Mouse (Mus musculus): ENCODE measurements around the gene Dad1.
A peak's percentile ranks its signal among the peaks of the same experiment; 100 is the strongest.

Gene Dad1

DNA sequence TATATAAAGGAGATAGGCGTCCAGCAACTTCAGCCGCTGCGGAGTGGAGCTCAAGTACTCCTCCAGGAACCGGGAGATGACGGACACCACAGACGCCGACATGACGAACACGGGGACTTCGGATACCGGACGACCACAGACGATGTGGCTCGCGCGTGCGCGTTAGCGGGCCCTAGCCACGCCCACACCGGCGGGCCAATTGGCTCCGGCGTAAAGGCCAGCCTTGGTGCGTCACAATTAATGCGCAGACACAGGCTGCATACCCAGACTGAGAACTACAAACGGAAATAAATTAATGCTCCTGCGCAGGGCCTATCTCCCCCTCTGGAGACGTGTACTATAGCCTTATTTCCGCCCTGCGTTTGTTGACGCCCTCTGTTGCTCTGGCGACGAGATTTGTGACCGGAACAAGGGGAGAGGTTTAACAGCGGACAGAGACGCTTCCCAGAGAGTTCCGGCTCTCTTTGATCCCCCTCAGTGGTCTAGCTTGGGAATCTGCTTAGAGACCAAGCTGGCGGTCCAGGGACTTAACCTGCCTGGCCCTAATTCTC lies at the start of gene Dad1, which contains the start of gene Abhd4:
TSS of gene Dad1 (minus strand) at position 364 of the 551 bp plus-strand sequence.
TSS of gene Abhd4 (plus strand) at position 448 of the 551 bp plus-strand sequence.
- DNase-seq, result peak; percentile 98

DNA sequence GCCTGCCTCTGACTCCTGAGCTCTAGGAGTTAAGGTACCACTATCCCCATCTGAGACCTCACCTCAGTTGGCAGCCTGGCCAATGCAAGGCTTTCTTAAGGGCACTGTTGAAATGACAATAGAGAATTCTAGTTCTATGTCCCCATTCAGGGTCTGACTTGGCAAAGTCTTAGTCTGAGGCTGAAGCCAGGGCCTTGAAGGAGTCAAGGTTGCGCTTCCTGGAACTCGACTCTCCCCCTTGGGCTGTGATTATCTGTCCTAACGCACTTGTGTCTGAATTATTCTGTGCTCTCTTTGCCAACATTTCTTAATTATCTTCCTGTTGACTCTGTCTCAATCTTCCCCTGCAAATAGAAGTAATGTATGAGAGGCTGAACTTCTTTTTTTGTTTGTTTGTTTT lies 46.8 kb upstream of the Dad1 start:
- DNase-seq, result no peak

DNA sequence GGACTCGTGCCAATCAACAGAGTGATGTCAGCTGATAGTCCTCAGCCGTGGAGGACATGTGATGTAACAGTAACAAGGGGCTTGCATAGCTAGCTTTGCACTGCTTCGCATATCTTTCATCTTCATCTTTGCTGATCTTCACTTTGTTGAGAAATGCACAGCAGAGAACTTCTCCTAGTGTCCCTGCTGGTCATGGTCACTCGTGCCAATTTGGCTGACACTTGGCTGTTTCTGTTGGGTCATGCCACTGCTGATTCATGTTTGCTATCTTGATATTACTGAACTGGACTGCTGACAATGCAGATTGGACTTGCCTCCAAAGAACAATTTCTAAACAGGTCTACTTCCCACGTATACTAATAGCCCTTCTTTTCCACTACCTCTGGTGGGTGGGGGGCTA lies 46.2 kb upstream of the Dad1 start:
- DNase-seq, result no peak

DNA sequence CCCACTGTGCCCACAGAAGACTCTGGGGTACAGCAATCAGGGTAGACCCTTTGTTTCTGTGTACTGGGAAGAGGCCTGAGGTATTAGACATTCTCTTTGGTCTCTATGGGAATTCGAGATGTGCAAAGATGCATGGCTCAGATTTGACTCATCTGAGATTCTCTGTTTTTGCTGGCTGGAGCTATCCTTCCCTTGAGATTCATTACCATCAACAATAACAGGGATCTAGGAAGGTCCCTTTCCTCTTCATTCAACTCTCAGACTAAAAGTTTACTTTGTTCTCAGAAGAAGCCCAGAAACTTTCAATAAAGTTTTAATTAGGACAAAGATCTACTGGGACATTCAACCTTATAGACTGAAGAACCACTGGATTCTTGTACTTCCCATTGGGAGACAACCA lies 30.9 kb upstream of the Dad1 start, which contains the start of gene Olfr49:
TSS of gene Olfr49 (minus strand) at position 101 of the 400 bp plus-strand sequence.
- DNase-seq, result no peak

DNA sequence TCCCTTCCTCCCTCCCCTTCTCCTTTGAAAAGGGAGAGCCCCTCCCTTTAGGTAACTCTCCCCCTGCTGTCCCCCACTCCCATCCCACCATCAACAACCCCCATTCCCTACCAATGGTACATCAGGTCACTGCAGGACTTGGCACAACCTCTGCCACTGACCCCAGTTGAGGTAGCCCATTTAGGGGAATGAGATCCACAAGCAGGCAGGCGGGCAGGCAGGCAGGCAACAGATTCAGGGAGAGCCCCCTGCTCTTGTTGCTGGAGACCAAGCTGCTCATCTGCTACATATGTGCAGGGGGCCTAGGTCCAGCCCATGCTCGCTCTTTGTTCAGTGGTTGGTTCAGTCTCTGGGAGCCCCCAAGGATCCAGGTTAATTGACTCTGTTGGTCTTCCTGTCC lies 22.5 kb upstream of the Dad1 start:
- DNase-seq, result no peak

DNA sequence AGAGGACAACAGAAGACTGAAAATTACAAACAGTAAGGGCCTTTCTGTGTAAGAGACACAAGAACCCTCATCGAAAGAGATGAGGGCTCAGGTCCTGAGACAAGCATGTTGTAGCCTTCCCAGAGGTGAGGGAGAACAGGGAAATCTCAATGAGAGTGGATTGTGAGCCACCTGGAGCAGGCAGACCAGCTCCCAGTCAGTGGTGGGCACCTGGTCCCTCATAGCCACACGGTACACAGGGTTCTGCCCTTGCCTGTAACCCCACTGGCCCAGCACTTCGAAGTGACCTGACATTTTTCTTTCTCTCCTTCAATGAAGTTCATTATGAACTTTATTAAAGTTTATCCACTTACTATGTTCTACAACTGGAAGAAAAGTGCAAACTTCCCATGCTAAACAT lies 18.8 kb upstream of the Dad1 start:
- DNase-seq, result no peak

DNA sequence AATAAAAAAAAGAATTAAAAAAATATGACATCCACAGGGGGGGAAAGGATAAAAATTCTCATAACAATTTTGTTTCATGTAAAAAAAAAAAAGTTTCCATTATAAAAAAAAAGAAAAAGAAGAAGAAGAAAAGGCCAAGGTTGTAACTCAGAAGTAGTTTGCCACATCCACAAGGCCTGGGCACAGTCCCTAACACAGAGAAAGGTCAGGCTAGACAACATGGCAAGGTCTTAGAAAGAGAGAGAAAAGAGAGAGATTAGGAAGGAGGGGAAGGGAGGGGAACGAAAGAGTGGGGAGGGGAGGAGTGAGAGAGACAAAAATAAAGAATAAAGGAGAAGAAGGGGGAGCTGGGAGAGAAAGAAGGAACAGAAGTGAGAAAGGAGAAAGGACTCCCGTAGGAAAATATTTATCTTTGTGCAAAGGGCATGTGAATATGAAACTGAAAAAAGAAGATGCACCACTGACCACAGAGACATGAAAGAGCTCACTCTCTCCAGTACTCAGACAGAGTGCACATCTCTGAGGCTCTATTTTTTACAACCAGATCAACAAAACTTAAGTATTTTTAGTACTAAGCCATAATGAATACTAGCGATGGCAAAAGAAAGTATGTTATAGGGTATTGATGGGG lies 18.2 kb upstream of the Dad1 start:
- no peak for DNase-seq

DNA sequence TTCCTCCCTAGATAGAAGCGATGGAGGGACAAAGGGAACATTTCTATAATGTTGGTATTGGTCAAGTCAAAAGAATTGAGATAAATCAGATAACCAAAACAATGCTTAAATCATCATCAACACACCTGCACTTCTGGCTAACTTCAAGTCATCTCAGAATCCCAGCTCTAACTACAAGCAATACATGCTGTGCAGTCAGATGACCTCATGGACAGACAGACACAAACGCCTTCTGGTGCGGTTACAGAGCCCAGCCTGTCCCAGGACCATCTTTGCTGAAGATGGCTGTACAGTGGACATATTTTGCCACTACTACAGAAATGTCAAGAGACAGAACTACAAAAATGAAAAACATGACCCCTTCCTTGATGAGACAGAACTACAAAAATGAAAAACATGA lies 16.5 kb upstream of the Dad1 start:
- DNase-seq, result no peak

DNA sequence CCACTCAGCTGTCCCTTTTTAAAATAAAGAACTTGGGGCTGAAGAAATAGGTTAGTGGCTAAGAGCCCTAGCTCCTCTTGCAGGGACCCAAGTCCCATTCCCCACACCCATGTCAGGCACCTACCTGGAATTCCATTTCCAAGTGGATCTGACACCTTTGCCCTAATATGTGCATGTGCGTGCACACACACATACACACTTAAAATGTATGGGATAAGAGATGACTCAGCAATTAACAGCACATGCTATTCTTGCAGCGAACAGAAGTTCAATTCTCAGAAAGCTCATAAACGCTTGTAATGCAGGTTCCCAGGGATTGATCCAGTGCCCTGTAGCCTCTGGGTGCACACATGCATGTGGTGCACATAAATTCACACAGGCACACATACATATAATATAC lies 15.7 kb upstream of the Dad1 start:
- DNase-seq, result no peak

DNA sequence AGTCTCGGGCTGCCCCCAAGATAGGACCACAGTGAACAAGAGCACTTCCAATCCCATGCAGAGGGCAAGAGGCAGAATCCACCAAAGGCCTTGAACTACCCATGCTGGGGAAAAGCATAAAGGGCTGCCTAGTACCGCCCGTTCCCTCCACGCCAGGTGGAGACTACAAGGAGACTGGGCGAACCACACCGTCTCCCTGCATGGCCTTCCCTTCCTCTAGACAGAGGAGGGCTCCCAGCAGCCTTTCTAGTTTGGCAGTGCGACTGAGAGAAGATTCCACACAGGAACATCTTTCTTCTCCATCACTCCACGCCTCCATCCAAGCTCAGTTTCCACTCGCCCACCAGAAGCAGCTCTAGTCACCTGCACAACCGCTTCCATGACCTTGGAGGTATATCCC lies 14.1 kb upstream of the Dad1 start:
- no peak for DNase-seq

DNA sequence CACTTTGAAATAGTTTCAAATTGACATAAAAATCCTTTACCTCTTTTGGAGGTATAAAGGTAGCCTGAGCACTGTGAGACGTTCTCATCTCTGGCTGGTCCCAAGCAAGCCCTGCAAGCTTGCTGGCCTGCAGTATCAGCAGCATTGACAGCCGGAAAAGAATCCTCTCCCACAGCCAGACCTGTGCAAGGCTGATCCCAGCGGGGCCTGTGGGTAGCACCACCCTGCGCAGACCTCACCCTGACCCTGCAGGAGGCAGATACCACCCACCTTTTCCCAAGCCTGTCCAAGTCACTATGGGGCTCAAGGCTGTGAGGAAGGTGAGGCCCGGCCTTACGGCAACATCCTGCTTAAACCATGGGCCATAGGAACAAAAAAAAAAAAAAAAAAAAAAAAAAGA lies 12.0 kb upstream of the Dad1 start:
- DNase-seq, result no peak

DNA sequence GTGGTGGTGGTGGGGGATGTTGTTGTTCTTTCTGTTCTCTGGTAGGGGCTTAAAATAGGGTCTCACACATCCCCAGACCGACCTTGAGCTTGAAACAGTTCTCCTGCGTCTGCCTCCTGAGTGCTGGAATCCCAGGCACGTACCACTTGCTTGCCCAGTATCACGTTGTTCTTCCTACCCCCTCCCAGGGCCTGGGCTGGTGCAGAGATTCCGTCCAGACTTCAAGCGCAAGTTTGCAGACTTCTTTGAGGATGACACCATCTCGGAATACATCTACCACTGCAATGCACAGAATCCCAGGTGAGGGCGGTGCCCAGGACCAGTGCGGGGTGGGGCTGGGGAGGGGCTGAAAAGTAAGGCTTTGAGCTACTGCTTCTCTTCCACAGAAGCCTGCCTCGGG lies 11.2 kb upstream of the Dad1 start:
- no peak for DNase-seq

DNA sequence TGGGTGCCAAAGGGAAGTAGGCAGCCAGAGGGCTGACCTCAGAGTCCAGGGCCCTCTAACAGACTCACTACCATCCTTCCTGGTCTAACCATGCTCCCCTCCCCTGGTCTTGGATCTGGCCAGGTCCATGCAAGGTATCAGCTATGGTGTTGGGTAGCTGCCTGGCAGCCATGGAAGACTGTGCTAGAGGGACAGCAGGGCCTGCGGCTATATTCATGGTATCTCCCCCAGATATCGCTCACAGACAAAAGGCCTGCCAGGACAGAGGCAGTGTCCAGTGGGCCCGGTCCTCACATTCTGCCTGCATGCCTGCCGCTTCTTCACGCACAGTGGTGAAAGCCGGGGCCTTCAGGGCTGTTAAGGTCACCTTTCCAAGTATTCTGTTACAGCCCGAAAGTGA lies 10.3 kb upstream of the Dad1 start:
- no peak for DNase-seq

DNA sequence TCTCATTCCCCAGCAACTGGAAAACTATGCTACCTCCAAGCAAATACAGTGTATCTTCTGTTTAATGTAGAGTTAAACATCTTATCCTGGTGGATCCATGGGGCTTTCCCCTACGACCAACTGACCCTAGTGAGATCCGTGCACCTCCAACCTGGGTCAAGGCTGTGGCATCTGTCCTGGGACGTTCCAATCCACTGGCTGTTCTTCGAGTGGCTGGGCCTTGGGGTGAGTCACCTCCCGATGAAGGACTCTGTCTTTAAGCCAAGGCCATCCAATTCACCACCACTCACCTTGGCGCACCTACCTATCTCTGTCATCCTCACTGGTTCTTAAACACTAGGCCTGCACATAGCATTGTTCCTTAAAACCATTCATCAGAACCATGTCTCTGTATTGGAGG lies 9.2 kb upstream of the Dad1 start:
- DNase-seq, result no peak

DNA sequence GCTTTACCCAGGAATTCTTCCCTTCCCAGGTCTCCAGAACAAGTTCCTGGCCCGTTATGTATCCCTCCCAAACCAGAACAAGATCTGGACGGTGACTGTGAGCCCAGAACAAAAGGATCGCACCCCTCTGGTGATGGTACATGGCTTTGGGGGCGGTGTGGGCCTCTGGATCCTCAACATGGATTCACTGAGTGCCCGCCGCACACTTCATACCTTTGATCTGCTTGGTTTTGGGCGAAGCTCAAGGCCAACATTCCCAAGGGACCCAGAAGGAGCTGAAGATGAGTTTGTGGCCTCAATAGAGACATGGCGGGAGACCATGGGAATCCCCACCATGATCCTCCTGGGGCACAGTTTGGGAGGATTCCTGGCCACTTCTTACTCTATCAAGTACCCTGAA lies 8.7 kb upstream of the Dad1 start:
- DNase-seq, result no peak

DNA sequence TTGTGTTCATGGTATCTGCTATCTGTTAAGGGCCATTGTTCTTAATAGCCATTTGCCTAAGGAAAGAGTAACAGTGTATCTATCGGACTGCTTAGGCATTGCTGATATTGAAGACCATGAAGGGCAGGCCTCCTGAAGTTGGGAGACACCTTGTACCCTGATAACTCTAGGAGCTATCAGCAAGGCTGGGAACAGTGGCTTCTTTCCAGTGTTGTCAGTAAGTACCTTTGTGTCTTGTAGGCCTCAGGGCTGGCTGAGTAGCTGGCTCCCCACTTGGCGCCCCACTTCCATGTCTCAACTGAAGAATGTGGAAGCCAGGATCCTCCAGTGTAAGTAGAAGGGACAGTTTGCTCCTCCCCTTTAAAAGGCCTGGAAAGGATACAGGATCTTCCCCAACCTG lies 7.5 kb upstream of the Dad1 start:
- no peak for DNase-seq

DNA sequence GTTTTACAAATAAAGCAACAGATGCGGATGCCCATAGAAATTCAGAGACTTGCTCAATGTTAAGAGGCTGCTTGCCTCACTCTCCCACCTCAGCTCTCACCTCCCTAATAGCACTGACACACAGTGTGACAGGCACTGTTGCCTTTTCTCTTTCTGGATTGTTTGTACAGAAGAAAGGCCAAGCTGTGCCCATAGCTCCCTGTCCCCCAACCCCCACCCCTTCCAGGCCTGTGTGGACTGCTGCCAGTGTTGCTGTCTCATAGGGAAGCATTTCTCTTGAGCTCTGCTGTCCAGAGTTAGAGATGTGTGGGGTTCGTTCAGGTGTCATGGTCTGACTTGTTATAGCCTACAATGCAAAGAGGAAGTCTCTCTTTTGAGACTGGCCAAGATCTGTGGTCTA lies 6.3 kb upstream of the Dad1 start:
- no peak for DNase-seq

DNA sequence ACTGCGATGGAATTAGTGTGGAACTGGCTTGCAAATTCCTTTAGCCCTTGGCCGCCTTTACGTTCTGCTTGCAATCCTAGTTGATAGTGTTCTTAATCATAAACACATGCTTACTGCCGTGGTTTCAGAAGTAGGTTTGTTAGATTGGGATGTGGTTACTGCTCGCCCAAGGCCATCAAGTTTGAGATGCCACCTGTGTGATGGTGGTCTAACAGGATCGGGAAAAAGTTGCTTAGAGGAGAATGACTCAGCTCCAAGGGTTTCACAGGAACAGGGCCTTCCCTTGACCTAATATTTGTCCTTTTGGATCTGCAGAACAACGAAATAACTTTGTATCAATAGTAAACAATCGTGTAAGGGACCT lies 5.8 kb upstream of the Dad1 start:
- DNase-seq, result no peak

DNA sequence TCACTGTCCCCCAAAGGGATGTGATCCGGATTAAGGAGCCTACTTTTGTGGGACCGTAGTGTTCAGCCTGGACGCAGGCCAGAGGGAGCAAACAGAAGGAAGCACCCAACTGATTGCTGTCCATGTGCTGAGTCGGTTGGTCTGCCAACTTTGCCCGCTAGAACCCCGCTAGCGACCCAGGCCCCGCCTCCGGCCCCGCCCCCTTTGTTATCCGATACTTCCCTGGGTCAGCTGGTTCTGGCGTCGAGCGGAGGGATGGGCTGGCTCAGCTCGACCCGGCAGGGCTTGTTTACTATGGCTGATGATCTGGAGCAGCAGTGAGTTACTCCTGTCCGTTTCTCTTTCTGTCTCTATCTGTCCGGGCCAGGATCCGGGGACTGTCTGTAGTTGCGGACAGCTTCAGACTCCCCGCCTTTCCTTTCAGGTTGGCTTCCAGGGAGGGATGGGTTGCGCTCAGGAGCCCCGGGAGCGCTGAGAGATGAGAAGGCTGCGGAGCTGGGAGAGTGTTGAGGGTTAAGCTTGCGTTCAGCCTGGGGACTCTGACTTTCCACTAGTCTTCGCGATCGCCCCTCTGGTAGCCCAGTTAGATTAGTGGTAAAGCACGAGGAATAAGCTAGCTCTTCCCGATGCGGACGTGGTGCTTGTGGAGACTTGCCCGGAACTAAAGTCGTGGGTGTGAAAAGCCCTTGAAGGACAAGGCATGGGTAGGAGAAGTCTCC lies 5.3 kb upstream of the Dad1 start:
- DNase-seq, result peak; percentile 94 to 97

DNA sequence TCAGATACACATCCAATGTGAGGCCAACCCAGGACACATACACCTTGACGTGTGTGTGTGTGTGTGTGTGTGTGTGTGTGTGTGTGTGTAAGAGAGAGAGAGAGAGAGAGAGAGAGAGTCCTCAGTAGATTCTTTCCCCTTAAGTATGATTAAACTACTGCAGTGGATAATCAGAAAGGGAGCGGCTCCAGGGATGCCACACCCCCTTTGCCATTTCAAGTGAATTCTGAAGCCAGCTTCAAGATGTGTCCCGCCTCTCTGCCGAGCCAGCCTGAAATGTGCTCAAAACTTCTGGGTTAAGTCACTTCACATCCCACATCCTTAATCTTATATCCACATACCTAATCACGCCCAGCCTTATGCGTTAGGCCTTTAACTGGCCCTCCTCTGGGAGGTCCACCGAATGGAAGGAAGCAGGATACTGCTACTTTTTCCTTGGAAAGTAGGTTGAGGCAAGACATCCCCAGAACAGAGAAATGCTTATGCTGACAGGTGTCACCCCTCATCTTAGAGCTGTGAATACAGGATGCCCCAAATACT lies 4.3 kb upstream of the Dad1 start:
- DNase-seq, result no peak

DNA sequence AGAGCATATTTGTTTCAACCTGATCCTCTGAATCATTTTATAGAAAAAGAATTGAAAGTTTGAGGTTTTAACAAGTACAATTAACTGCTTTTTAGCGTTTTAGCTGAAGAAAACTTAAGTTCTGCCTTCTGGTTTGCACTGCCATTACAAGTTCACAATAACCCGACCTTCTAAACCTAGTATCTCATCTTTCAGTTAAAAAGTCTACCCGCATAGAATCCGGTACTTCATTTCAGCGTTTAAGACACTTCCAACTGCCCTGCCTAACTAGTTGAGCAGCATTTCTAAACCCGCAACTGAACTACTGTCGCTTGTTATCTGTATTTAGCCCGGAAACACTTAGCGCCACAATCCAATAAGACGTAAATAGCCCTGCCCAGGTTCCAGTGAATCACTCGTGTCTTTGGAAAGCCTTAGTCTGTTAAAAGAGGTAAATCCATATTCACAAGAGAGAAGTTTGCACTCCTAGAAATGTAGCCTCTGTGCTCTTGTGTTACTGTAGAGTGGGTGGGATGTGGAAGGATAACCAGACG lies 832 bp upstream of the Dad1 start:
- no peak for DNase-seq

DNA sequence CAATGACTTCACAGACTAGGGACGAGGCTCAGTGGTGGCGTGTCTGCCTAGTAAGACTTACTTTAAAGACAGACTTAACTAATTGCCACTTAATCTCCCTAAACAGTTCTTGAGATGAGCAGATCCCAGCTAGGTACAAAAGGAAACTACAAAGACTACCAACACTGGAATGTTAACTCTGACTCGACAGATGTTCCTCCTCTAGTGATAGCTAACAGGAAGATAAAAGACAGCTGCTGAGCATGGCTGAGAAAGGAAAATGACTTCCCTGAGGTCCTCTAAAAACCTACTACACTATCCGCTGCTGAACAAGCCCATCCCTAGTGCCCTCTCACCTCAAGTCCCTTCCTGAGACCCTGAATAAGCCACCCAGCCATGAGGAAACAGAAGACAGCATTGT lies 3.8 kb downstream of the Dad1 start:
- DNase-seq, result no peak

DNA sequence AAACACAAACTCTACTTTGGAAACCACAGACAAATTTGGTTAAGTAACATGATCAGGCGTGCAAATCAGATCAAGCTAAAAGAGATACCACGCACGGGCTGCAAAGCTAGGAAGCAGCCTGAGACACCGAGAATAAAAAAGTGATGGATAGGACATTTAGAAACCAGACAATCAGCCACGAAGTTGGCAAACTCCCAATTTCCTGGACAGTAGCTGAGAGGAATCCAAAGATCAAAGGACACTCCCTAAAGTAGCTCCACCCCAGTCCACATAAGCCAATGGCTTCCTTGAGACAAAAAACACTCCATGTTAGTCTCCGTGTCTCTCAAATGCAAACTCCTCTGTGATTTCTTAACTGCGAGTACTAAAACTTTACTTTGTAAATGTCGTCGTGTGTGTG lies 4.6 kb downstream of the Dad1 start:
- peak; percentile 75 to 77 for DNase-seq

DNA sequence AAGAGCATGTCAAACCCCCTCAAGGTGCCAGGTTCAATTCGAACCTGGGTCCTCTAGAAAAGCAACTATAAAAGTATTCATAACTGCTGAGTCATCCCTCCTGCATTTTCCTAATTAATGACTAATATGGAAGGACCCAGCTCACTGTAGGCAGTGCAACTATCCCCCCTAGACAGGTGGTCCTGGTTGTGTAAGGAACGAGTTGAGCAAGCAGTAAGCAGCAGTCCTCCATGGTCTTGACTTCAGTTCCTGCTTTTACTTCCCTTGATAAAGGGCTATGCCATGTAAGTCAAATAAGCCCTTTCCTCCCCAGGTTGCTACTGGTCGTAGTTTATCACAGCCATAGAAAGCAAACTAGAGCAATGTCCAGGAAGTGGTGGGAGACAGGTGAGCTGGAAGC lies 7.7 kb downstream of the Dad1 start:
- DNase-seq, result no peak

All from kidney, adult 8-10 months (tissue).